Mouse (Mus musculus) regulatory T cell (primary cell): Measurements from ENCODE around the gene Drc3.
"Not testable (repeated sequence)": the region's sequence is repeated elsewhere in the genome, so short reads cannot be mapped to it uniquely, and the experiment has no call there.

ENCODE experiments used
- in situ Hi-C: fragments of 300-600 bp; cut with MboI, MseI; formaldehyde crosslinking; loops from one replicate; pipeline ENCODE4 v1.15.1; 2025; ENCODE audit warnings: high pct_unique_total_duplicates

Drc3 gene

DNA sequence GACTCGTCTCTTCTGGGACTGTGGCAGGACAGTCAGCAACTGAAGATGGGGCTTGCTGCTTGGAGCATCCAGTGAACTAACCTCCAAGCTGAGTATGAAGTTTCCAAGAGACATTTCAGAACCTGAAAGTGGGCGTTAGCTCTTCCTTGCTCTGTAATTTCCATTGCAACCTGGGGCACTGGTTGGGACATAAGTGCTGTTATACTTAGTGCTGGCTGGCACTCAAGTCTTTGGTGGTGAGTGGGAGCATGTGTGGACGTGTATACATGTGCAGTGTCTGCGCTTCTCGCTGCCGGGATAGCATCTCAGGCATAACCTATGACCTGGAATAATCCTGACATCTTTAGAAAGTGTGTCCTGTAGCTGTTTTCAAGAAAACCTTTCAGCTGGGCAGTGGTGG lies 38.2 kb downstream of the Drc3 start:
- in situ Hi-C loops = no loop called here

DNA sequence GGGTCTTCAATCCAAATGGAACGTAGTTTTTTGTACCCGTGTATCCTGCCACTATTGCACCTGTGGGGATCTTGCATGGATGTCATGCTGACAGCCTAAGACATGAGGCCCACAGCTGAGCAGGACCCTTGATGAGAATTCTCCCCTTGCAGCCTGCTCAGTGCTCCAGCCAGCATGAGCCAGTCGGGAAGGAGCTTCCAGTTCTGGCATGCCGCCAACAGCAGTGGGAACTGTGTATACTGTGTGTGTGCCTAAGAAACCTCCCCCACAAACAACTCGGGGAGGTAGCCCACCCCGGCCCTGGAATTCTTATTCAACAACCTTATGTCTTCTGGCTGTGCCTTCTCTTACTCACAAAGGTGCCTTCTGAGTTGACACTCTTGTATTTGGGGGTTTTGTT lies 43.4 kb downstream of the Drc3 start:
- in situ Hi-C loops = no loop called here

DNA sequence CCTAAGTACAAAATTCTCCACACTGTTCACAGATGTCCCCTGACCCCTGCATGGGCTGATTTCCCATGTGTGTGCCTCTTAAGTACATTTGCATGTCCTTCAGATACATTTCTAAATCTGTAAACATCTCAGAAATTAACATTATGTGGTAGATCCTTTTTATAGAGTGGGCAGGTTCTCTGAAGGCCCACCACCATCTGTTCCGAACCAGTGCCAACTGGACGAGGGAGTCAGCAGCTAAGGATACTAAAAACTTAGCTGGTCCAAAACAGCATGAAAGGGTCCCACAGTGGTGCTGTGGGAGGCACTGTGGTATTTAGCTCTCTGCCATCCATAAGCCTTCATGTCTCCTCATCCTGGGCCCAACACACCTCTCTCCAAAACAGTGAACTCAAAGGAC lies 44.0 kb downstream of the Drc3 start:
- in situ Hi-C loops = no loop called here

DNA sequence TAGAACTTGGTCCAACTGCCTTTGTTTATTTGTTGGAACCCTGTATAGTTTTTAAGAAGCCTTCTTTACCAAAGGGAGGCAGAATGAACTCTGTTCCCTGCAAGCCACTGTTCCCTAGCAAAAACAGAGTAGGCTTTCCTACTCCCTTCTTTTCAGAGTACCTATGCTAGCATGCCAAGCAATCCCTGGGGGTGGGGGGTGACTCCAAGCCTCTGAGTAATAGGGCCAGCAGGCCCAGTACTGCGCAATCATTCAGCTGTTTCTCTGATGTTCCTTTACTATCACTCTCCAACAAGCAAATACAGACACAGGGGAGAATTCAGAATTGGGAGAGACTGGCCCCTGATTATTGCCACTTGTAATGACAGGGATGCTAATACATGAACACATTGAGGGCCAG lies 53.5 kb downstream of the Drc3 start:
- in situ Hi-C loops = no loop called here

DNA sequence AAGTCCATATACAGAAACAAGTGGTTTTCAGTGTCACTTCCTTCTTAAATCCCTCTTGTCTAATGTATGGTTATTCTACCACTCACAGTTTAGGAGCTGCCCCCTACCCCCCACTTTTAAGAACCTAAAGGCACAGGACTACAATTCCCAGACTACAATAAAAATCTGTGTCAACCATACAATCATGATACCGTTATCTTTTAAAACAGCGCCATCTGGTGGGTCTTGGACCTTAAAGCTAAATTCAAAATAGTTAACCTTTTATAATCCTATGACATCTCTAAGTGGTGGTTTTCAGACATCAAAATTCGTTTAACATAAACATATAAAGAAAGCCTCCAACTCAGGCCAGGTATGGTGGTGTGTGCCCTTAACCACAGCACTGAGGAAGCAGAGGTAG lies 59.0 kb downstream of the Drc3 start:
- in situ Hi-C loops = no loop called here

DNA sequence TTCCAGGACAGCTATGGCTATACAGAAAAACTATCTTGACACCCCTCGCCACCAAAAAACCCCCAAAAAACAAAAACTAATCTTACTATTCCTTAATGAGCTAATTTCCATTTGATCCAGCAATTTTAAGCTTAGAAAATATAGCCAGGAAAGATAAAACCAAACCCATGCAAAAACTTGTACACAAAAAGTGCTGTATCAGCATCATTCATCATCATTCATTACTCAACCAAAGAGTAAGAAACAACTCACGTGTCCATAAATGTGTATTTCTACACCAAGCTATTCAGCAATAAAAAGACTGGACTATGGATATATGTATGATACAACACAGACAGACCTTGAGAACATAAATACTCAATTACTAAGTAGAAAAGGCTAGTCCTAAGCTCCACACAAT lies 59.8 kb downstream of the Drc3 start:
- in situ Hi-C loops = no loop called here

DNA sequence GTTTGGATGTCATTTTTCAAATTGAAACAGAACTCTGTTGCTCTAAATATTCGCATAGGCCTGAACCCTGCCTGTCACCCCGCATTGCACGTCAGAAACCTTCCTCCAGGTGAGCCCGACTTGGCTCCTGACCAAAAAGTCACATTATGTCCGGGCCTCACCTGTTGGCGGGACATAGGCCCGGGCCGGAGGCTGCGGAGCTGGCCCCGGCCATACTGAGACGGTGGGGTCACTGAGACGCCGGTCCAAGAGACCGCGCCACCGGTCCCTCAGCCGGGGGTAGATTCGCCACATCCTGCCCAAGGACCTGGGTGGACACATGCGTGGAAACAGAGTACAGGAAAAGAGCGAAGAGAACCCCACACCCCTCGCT lies 63.4 kb downstream of the Drc3 start:
- in situ Hi-C loops = no loop called here

DNA sequence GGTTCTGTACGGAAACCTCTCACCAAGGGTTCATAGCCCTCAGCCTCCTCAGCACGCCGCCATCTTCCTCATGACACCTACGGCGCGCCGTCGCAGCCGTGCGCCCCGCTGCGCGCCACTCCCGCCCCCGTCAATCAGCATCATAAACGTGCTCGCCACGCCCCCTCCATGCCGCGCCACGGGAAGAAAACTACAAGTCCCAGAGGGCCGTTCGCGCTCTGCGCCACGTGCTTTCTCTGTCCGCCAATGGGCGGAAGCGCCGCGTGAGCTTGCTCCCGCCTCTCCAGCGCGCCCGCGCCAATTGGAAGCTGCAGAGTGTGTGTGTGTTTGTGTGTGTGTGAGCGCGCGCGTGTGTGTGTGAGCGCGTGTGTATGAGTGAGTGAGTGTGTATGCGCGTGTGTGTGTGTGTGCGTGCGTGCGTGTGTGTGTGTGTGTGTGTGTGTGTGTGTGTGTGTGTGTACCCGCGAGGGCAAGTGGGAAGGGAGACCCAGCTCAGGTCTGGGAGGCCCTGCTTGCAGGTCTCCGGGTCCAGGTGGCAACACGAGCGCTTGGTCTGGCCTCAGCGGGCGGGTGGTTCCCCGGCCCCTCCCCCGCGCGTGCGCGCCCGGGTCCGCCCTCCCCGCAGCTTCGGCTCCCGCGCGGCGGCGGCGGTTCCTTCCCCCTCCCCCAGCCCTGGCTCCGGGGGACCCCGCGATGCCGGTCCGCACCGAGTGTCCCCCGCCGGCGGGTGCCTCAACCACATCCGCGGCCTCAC lies 64.0 kb downstream of the Drc3 start, which contains the start of gene Gid4:
Gene Gid4 (plus strand): TSS at position 183 of the 754 bp plus-strand sequence.
- in situ Hi-C loops = no loop called here

DNA sequence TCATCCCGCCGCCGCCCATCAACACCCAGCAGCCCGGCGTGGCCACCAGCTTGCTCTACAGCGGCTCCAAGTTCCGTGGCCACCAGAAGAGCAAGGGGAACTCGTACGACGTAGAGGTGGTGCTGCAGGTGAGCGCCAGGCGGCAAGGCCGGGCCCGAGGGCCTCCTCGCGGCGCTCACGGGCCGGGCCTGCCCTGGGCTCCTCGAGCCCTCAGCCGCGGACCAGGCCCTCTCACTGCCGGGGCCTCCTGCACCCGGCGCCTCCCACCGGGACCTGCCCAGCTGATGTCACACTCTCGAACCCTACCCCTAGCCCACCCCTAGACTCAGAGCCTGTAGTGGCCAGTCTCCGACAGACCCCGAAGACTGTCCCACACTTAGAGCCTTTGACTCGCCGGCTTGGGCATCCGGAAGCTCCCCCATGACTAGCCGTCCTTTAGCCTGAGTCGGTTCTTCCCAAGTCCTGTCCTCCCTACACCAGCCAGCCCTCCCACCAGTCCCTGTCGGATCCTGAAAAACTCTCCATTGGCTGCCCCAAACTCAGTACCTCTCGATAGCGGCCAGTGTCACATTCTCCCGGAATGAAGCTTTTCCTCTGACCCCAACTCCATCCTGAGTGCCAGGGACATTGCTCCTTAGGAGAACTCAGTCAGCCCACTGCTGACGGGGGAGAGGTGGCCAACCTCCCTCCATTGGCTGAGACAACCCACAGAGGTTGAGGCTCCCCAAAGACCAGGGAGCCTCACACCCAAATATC lies 64.8 kb downstream of the Drc3 start, which contains the start of gene Atpaf2:
Gene Atpaf2 (minus strand): TSS at position 741 of the 756 bp plus-strand sequence.
- in situ Hi-C loops = no loop called here

DNA sequence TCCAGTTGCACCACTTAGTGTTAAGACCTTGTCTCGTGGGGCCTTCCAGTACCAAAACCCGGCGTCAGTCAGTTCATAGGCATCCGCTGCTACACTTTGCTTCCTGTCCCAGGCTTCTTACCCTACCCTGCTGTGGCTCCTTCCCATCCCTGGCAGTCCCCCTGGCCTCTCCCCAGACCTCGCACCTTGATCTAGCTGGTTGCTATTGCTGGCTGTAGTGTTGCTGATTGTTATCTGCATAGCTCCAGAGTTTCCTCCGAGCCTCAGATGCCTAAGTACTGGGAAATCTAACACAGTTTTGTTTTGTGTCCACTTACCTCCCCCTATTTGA lies 65.3 kb downstream of the Drc3 start:
- in situ Hi-C loops = no loop called here

DNA sequence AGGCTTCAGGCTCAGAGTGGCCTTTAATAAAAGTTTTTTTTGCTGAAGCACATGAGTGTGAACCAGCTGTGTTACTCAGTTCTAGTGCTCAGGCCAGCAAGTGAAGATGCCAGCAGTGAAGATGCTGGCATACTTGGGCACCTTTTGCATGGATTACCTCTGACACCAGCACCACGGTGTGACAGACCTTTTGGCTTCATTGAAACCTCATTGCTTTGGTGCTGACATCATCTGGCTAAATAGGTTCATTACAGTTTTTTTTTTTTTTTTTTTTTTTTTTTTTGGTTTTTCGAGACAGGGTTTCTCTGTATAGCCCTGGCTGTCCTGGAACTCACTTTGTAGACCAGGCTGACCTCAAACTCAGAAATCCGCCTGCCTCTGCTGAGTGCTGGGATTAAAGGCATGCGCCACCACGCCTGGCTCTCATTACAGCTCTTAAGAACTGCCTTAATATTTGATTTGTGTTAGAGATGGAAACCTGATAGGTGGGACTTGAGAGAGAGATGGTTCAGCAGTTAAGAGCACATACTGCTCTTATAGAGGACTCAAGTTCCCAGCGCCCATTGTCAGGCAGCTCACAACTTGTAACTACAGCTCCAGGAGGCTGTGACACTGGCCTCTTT lies 69.0 kb downstream of the Drc3 start:
- in situ Hi-C loops = no loop called here

DNA sequence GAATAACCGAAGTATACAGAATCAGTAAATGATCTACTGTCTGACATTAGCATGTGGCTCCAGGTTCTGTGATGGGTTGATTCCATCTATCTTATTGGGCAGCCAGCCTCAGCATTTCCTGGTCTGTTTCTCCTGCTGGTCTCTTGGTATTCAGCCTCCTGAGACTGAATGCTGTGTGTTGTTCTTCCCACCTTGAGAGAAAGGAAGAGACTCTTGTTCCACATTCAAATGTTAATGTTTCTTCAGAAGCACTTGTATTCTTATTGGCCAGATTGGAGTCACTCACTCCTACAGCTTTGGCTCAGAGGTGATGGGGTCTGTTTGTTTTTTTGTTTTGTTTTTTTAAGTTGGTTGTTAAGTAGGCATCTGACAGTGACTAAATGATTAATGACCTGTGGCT lies 69.9 kb downstream of the Drc3 start:
- in situ Hi-C loops = no loop called here

DNA sequence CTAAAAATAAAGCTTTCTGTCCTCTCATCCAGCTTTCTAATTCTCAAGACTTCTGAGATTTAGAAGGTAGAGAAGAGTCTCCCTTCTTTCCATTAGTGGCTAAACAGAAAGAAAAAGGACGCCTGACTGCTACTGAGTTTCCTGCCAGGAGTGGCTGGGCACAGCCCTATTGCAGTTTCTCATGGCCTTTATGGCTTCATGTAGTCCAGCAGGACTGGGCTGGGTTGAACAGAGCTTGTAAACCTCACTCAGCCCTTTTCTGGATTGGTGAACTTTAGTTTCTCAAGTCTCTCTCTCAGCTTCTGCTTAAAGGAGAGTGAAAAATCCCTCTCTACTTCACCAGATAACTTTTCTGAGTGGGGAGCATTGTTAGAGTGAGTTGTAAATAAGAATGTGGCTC lies 73.3 kb downstream of the Drc3 start:
- in situ Hi-C loops = no loop called here

DNA sequence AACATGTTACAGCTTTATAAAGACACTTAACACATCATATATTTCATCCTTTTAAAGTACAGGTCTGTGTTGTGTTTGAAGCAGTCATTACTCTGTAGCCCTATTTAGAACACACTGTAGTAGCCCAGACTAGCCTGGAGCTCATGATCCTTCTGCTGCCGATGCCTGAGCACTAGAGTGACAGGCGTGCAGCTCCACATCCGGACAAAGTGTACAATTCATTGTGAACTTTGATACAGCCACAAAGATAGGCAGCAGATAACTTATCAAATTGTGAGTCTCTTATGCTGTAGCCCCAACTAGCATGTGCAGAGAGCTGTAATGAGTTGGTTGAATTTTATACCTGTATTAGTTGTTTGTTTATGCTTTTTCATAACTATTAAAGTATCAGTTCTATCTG lies 74.5 kb downstream of the Drc3 start:
- in situ Hi-C loops = no loop called here

DNA sequence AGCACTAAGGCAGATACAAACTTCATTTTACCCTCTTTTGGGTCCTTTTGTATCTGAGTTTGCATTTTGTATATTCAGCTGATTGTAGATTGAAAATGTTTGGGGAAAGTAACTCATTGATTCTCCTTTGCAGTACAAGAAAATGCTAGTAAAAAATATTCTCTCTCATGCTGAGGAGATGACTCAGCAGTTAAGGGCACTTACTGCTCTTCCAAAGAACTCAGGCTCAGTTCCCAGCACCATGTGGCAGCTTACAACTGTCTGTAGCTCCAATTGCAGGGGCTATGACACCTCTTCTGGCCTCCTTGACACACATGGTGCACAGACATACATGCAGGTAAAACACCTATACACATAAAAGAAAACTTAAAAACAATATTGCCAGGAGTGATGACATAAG lies 80.4 kb downstream of the Drc3 start:
- in situ Hi-C loops = no loop called here

DNA sequence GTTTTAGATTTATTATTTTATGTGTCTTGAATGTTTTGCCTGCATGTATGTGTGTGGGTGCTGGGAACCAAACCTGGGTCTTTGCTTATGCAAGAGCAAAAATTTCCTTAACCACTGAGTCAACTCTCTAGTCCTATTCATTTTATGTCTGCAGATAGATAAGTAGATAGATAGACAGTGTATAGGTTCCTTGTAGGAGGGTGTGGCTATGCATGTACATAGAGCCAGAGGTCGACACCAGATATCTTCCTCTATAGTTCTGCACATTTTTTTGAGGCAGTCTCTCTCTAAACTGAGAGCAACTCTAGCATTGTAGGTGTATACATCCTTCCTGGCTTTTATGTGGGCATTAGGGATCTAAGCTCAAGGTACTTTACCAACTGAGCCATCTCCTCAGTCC lies 82.0 kb downstream of the Drc3 start:
- in situ Hi-C loops = no loop called here

DNA sequence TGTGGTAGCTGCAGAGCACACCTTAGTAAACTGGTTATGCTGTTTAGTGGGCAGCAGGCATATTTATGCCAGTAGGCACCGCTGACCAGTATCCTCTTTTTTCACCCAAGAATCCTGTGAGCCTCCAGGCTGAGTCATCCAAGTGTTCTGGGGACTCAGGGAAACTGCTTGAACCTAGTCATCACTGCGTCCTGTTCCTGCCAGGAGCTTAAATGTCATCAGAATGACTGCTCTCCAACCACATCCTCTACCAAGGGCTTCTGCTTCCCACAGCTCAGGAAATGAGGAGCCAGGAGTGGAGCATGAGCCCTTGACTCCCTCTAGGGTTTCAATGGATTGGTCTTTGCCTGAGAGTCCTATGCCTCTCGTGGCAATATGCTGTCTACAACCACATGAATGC lies 83.5 kb downstream of the Drc3 start:
- in situ Hi-C loops = no loop called here

DNA sequence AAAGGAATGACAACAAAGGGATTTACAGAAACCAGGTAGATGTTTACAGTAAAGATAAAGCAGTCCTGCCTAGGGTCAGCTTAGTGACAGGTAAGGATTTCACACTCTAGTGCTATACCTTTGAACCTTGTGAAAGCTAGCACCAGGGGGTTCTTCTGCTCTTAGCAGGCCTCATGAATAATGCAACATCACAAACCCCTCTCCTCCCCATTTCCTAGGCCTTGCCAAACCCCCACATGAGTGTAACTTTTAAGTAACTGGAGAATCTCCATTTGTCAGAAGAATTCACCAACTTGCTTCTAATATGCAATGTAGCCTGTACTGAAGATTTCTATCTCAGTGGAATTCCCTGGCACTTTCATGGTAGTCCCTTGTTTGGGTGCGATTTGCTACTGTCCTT lies 86.5 kb downstream of the Drc3 start:
- in situ Hi-C loops = not testable (repeated sequence)

DNA sequence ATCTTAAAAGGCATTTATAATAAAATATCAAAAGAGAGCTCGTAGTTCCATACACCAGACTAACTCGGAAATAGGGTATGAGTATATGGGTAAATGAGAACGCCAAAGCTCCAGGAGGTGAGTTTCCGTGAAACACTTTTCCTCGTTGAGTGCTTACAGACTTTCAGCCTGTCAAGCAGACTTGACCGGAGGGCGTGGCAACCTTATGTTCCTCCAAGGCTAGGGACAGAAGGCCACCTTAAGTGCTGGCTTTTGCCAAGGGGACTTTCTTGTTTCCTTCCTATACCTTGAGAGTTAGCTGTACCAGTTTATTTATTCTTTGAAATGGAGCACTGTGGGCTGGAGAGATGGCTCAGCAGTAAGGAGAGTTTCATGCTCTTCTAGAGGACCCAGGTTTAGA lies 87.0 kb downstream of the Drc3 start:
- in situ Hi-C loops = no loop called here

DNA sequence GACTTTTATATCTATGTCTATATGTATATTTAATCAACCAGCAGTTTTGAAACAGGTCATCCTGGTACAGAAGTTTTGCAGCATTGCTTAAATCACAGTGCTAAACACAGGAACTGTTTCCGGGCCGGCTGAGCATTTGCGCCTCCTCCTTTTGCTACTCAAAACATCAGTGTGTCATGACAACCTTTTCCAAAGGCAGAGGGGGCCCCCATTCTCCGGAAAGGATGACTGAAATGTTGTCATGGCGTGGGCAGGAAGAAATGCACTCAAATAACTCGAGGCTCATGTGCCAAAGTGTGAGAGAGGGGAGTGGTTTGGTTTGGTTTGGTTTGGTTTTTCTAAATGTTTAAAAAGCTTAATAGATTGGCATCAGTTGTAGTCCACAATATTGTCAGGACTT lies 89.8 kb downstream of the Drc3 start:
- in situ Hi-C loops = no loop called here
